ENCODE assay signal across 8 mouse cellular contexts in the genomic region with DNA sequence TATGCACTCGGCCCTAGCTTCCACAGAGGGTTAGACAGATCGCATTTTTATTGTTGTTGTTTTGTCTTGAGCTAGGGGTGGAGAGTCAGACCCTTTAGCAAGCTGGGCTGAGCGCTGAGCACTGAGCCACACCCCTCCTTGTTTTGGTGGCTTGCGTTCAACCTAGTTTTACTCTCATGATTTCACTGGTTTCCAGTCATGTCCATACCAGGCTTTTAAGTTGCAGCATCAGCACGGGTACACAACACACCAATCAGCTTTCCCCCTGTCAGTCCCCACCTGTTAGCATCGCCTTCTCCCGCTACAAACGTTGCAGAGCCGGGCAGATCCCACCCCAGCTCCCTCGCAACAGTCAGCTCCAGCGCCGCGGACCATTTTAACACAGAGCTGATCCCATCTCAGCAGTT. TPM values are rescaled to one million over a fixed set of nuclear protein-coding genes. Genes with fewer than 3 reads are reported as not detected.
DNase-seq lines count a peak whose midpoint lies in the region; ATAC-seq and TF ChIP-seq lines count a peak whose summit lies in the region.

No protein-coding gene starts in this region.

- H3K4me3 ChIP-seq in lung, embryonic 14.5 days (ENCODE audit: low read depth, low read length): peak overlapping the region; percentile 67
- H3K4me3 ChIP-seq in embryonic facial prominence, embryonic 11.5 days (ENCODE audit: low read depth, low read length): peak overlapping the region; percentile 57
- H3K4me3 ChIP-seq in limb, embryonic 11.5 days (ENCODE audit: low read depth, low read length): peak overlapping the region; percentile 74
- peak overlapping the region; percentile 44 for H3K4me3 ChIP-seq in neural tube, embryonic 14.5 days (ENCODE audit: low read depth, low read length)

- H3K9me3 ChIP-seq in lung, embryonic 14.5 days (ENCODE audit: low read depth, low read length): no peaks in the 10 kb centered on the region
- no peaks in the 10 kb centered on the region for H3K9me3 ChIP-seq in embryonic facial prominence, embryonic 11.5 days (replicated peaks; ENCODE audit: control insufficient read depth, low read length)
- H3K9me3 ChIP-seq in limb, embryonic 11.5 days (ENCODE audit: control insufficient read depth, low read length): no peaks in the 10 kb centered on the region
- H3K9me3 ChIP-seq in neural tube, embryonic 14.5 days (ENCODE audit: control insufficient read depth, low read length): no peaks in the 10 kb centered on the region

- no peaks in the 10 kb centered on the region for H3K27me3 ChIP-seq in lung, embryonic 14.5 days (ENCODE audit: insufficient read depth, low read length)
- no peaks in the 10 kb centered on the region for H3K27me3 ChIP-seq in embryonic facial prominence, embryonic 11.5 days (ENCODE audit: control insufficient read depth, insufficient read depth, low read length)
- H3K27me3 ChIP-seq in limb, embryonic 11.5 days (ENCODE audit: control insufficient read depth, insufficient read depth, low read length): no peaks in the 10 kb centered on the region
- no peaks in the 10 kb centered on the region for H3K27me3 ChIP-seq in neural tube, embryonic 14.5 days (ENCODE audit: control insufficient read depth, insufficient read depth, low read length)

- H3K4me1 ChIP-seq in lung, embryonic 14.5 days (ENCODE audit: insufficient read depth): peaks cover 7% of the 10 kb centered on the region; the same call in 1 of the 2 replicates
- H3K4me1 ChIP-seq in embryonic facial prominence, embryonic 11.5 days (ENCODE audit: control insufficient read depth, insufficient read depth, low read length): no peaks in the 10 kb centered on the region
- H3K4me1 ChIP-seq in limb, embryonic 11.5 days (ENCODE audit: control insufficient read depth, insufficient read depth, low read length): 0 out of 2 replicates have a peak, but pooled peaks cover 6% of the 10 kb centered on the region
- 0 out of 2 replicates have a peak, but pooled peaks cover 4% of the 10 kb centered on the region for H3K4me1 ChIP-seq in neural tube, embryonic 14.5 days (ENCODE audit: control insufficient read depth, insufficient read depth, low read length)

- peaks cover 14% of the 10 kb centered on the region for H3K36me3 ChIP-seq in lung, embryonic 14.5 days (ENCODE audit: insufficient read depth)
- H3K36me3 ChIP-seq in embryonic facial prominence, embryonic 11.5 days (replicated peaks; ENCODE audit: control insufficient read depth, insufficient read depth, low read depth, low read length): no peaks in the 10 kb centered on the region; the same call in 1 of the 2 replicates
- H3K36me3 ChIP-seq in limb, embryonic 11.5 days (ENCODE audit: control insufficient read depth, insufficient read depth, low read length): no peaks in the 10 kb centered on the region
- no peaks in the 10 kb centered on the region for H3K36me3 ChIP-seq in neural tube, embryonic 14.5 days (ENCODE audit: control insufficient read depth, insufficient read depth, low read length)

- H3K27ac ChIP-seq in lung, embryonic 14.5 days (ENCODE audit: low read depth): peak overlapping the region; percentile 98
- no peak overlapping the region; the same call in 1 of the 2 replicates for H3K27ac ChIP-seq in embryonic facial prominence, embryonic 11.5 days (replicated peaks; ENCODE audit: low read depth, low read length)
- H3K27ac ChIP-seq in limb, embryonic 11.5 days (replicated peaks; ENCODE audit: low read depth, low read length): peak overlapping the region; percentile 97
- peak overlapping the region; percentile 97; the same call in 1 of the 2 replicates for H3K27ac ChIP-seq in neural tube, embryonic 14.5 days (ENCODE audit: low read depth, low read length)

- H3K9ac ChIP-seq in lung, embryonic 14.5 days: peak overlapping the region; percentile 73
- H3K9ac ChIP-seq in embryonic facial prominence, embryonic 11.5 days (replicated peaks; ENCODE audit: low read length): peak overlapping the region; percentile 78
- peak overlapping the region; percentile 81 for H3K9ac ChIP-seq in limb, embryonic 11.5 days (ENCODE audit: low read length)
- peak overlapping the region; percentile 70 for H3K9ac ChIP-seq in neural tube, embryonic 14.5 days (replicated peaks; ENCODE audit: low read depth, low read length)

- intact Hi-C loops in left cerebral cortex, postnatal 14 days (cut with DNase I): loop anchor here (2.0 to 5.0 kb wide), 2 partner anchors 49 to 72 kb away; partner anchors contain the start of gene Smchd1

- 0% methylated on average over 13 of the region's 13 CpGs for WGBS in lung, embryonic 14.5 days
- 0% methylated on average over 13 of the region's 13 CpGs for WGBS in embryonic facial prominence, embryonic 11.5 days
- WGBS in limb, embryonic 11.5 days: under 1% methylated on average over 13 of the region's 13 CpGs
- WGBS in neural tube, embryonic 14.5 days: under 1% methylated on average over 13 of the region's 13 CpGs

- H3K4me2 ChIP-seq in lung, embryonic 14.5 days: peak overlapping the region; percentile 74
- H3K4me2 ChIP-seq in embryonic facial prominence, embryonic 11.5 days (ENCODE audit: low read depth, low read length): peak overlapping the region; percentile 70
- peak overlapping the region; percentile 84 for H3K4me2 ChIP-seq in limb, embryonic 11.5 days (ENCODE audit: low read depth, severe bottlenecking)
- H3K4me2 ChIP-seq in neural tube, embryonic 14.5 days (ENCODE audit: low read depth, low read length): peak overlapping the region; percentile 66

- no peak for DNase-seq in lung, embryonic 14.5 days
- DNase-seq in lung, adult 18-20 months: no peak
- DNase-seq in embryonic facial prominence, embryonic 11.5 days (ENCODE audit: low spot score): no peak
- DNase-seq in limb, embryonic 11.5 days (ENCODE audit: low spot score): no peak
- DNase-seq in B cell, adult 2 months: no peak
- DNase-seq in ovary, postnatal 14 days (ENCODE audit: low spot score): no peak
- no peak for DNase-seq in left cerebral cortex, postnatal 14 days (ENCODE audit: low spot score in 2 of 2)

- no peak for TF ChIP-seq CTCF in lung, embryonic 14.5 days (IDR thresholded peaks at IDR 0.05; ENCODE audit: low read depth)

- ATAC-seq in lung, embryonic 14.5 days (ENCODE audit: insufficient read depth): peak; percentile 15; the same call in 1 of the 2 replicates
- peak; percentile 51; the same call in 1 of the 2 replicates for ATAC-seq in embryonic facial prominence, embryonic 11.5 days (replicated peaks; ENCODE audit: insufficient number of reproducible peaks, low FRiP score, low TSS enrichment, low read depth)
- peak; percentile 70 for ATAC-seq in limb, embryonic 11.5 days (ENCODE audit: insufficient number of reproducible peaks, low FRiP score, low TSS enrichment, low read depth)
- ATAC-seq in neural tube, embryonic 14.5 days (ENCODE audit: low read depth): 0 out of 2 replicates have a peak, but pooled peaks have one; percentile 3

RNA-seq across cellular contexts. Expression of gene Ndc80, which starts 0.4 kb away (rescaled TPM):
- polyA plus RNA-seq in lung, embryonic 14.5 days (2014; fragmentation: Nextera tagmentation; extraction: Ambion mirVana): 56.9 and 59.2 TPM in 2 replicates
- polyA plus RNA-seq in embryonic facial prominence, embryonic 11.5 days (2014; fragmentation: Nextera tagmentation; extraction: Ambion mirVana): 60.9 and 76.3 TPM in 2 replicates
- 66.3 and 70.6 TPM in 2 replicates for polyA plus RNA-seq in limb, embryonic 11.5 days (2014; fragmentation: Nextera tagmentation; extraction: Ambion mirVana)
- 3.1 and 4.2 TPM in 2 replicates for polyA plus RNA-seq in neural tube, embryonic 14.5 days (2014; fragmentation: Nextera tagmentation; extraction: Ambion mirVana)
- total RNA-seq in left cerebral cortex, postnatal 14 days (2021): 1 to 10 TPM; 1.0 to 1.3 TPM

RNA-seq across cellular contexts. Expression of gene Spdya, which starts 25.6 kb away (rescaled TPM):
- 0.57 and 1.0 TPM in 2 replicates for polyA plus RNA-seq in lung, embryonic 14.5 days (2014; fragmentation: Nextera tagmentation; extraction: Ambion mirVana)
- 0.74 and 1.4 TPM in 2 replicates for polyA plus RNA-seq in embryonic facial prominence, embryonic 11.5 days (2014; fragmentation: Nextera tagmentation; extraction: Ambion mirVana)
- polyA plus RNA-seq in limb, embryonic 11.5 days (2014; fragmentation: Nextera tagmentation; extraction: Ambion mirVana): 0.96 and 0.97 TPM in 2 replicates
- polyA plus RNA-seq in neural tube, embryonic 14.5 days (2014; fragmentation: Nextera tagmentation; extraction: Ambion mirVana): 1.6 and 2.5 TPM in 2 replicates
- total RNA-seq in left cerebral cortex, postnatal 14 days (2021): 1 to 10 TPM; 1.1 to 1.4 TPM

RNA-seq across cellular contexts. Expression of gene Smchd1, which starts 51.2 kb away (rescaled TPM):
- polyA plus RNA-seq in lung, embryonic 14.5 days (2014; fragmentation: Nextera tagmentation; extraction: Ambion mirVana): 96.8 and 103 TPM in 2 replicates
- 87.8 and 90.7 TPM in 2 replicates for polyA plus RNA-seq in embryonic facial prominence, embryonic 11.5 days (2014; fragmentation: Nextera tagmentation; extraction: Ambion mirVana)
- polyA plus RNA-seq in limb, embryonic 11.5 days (2014; fragmentation: Nextera tagmentation; extraction: Ambion mirVana): 96.3 and 104 TPM in 2 replicates
- polyA plus RNA-seq in neural tube, embryonic 14.5 days (2014; fragmentation: Nextera tagmentation; extraction: Ambion mirVana): 63.8 and 70.4 TPM in 2 replicates
- 10 to 100 TPM; 27.3 to 28.5 TPM for total RNA-seq in left cerebral cortex, postnatal 14 days (2021)

Comparison
In these comparisons a context has a peak if more than half of its experiments do, and no peak if none do; other contexts are left out.
1. ATAC-seq: peak in every context shown above with its lines; median percentile 70 in limb, embryonic 11.5 days; 51 in embryonic facial prominence, embryonic 11.5 days; 15 in lung, embryonic 14.5 days; 3 in neural tube, embryonic 14.5 days.
2. RNA of gene Ndc80, which starts 0.4 kb away (polyA plus RNA-seq): 60.9 to 76.3 TPM in embryonic facial prominence, embryonic 11.5 days, 66.3 to 70.6 TPM in limb, embryonic 11.5 days and 56.9 to 59.2 TPM in lung, embryonic 14.5 days; 3.1 to 4.2 TPM in neural tube, embryonic 14.5 days; every median in the first group is over 10 times any median in the second.
3. Peak in every context shown above with its lines, with median percentiles within 50 percentile points of each other: H3K4me2 ChIP-seq, H3K4me3 ChIP-seq and H3K9ac ChIP-seq.